Mouse (Mus musculus): ENCODE measurements around the gene Eya2.
A peak's percentile ranks its signal among the peaks of the same experiment; 100 is the strongest.
"Not testable (repeated sequence)": the region's sequence is repeated elsewhere in the genome, so short reads cannot be mapped to it uniquely, and the experiment has no call there.

Eya2 gene

GRCm38 (mm10) chr2:165594907-165595675, at the start of gene Eya2:
TSS of gene Eya2 (plus strand) at chr2:165595032.
- DNase-seq (ENCODE audit: low spot score): no peak

DNA sequence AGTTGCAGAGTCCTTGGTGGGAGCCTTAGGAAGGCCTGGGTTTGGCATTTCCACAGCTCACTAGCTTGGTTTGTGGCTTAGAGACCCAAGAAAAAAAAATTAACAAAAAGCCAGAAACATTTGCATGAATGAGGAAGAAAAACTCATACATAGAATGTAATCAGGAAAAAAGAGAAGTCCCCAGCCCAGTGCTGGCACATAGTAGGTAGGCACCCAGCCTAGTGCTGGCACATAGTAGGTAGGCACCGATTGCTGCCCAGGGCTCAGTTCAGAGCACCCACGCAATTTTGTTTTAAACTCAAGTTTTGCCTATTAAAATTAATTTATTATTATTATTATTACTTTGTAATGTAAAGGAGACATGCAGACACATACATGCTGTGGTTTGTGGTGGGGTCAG, 49.1 kb upstream of the Eya2 start:
- DNase-seq (ENCODE audit: low spot score): no peak

GRCm38 (mm10) chr2:165546341-165546740, 48.5 kb upstream of the Eya2 start:
- no peak for DNase-seq (ENCODE audit: low spot score)

DNA sequence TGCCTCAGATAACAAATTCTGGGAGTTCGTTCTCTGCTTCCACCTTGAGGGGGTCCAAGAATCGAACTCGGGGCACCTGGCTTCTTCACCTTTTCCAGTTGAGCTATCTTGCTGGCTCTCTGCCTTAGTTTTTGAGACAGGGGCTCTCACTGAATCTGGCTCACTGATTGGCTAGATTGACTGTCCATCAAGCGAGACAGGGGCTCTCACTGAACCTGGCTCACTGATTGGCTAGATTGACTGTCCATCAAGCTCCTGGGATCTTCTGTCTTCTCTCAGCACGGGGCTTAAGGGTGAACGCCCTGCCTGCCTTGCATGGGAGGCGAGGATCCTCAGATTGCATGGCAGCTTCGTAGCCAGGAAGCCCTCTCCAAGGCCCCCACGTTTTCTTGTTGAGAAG, 47.4 kb upstream of the Eya2 start:
- peak; percentile 14 for DNase-seq (ENCODE audit: low spot score)

GRCm38 (mm10) chr2:165548627-165549026, 46.2 kb upstream of the Eya2 start:
- no peak for DNase-seq (ENCODE audit: low spot score)

GRCm38 (mm10) chr2:165550410-165550809, 44.4 kb upstream of the Eya2 start:
- not testable (repeated sequence) for DNase-seq (ENCODE audit: low spot score)

GRCm38 (mm10) chr2:165554066-165554465, 40.8 kb upstream of the Eya2 start:
- no peak for DNase-seq (ENCODE audit: low spot score)

- no peak for DNase-seq (ENCODE audit: low spot score)
Measured at GRCm38 (mm10) chr2:165557278-165557677, 37.6 kb upstream of the Eya2 start.

- DNase-seq (ENCODE audit: low spot score): no peak
Measured at GRCm38 (mm10) chr2:165558916-165559315, 35.9 kb upstream of the Eya2 start.

- DNase-seq (ENCODE audit: low spot score): no peak
Measured at GRCm38 (mm10) chr2:165559506-165560235, 35.2 kb upstream of the Eya2 start.

GRCm38 (mm10) chr2:165561861-165562260, 33.0 kb upstream of the Eya2 start:
- no peak for DNase-seq (ENCODE audit: low spot score)

DNA sequence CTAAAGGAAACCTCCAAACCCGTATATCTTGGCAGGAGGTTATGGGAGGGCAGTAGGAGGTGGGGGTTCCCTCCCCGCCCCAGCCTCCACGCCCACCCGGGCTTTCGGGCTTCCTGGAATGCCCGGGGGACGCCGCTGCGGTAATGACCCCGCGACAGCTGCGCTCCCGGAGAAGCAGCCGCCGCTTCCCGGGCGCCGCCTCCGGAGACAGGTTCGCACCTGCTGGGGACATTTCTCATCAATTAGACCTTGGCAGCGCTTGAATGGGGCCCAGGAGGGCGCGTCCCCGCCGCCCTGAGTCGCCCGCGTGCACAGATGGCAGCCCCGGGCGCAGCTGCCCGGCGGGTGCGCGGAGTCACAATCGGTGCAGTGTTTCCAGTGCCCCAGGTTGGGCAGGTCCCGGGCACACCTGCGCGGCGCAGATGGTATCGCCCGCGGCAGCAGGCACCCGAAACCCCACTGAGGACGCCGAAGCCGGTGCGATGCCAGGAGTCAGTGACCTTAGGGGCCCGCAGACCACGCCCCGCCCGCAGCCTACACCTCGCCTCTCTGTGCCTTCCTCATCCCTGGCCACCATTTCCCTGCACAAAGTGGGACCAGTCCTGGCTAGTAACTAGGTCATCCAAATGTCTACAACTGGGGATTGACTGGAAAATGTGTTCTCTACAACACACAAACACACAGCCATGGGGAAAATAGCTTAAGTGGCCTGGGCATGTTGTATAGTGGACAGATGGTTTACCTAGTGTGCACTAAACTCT, 31.4 kb upstream of the Eya2 start:
- no peak for DNase-seq (ENCODE audit: low spot score)

- no peak for DNase-seq (ENCODE audit: low spot score)
Measured at GRCm38 (mm10) chr2:165564101-165564500, 30.7 kb upstream of the Eya2 start.

GRCm38 (mm10) chr2:165564620-165565019, 30.2 kb upstream of the Eya2 start:
- DNase-seq (ENCODE audit: low spot score): no peak

GRCm38 (mm10) chr2:165566898-165567297, 27.9 kb upstream of the Eya2 start:
- no peak for DNase-seq (ENCODE audit: low spot score)

GRCm38 (mm10) chr2:165567820-165568219, 27.0 kb upstream of the Eya2 start:
- DNase-seq (ENCODE audit: low spot score): no peak

DNA sequence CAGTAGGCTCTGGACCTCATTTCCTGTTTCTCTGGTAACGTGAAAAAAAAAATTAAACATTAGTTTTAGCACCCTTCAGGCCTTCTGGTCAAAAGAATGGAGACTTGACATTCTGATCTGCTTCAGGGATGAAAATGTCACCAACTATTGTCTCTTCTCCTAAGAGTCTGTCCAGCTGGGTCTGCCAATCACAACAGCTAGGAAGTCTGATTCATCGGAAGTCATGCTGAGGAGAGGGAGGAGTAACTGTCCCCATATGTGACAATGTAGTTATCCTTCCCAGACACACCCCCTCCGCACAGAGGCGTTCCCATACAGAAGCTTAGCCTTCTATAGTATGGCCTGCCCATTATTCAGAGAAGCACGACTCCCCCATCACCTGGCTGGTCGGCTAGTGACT, 25.9 kb upstream of the Eya2 start:
- no peak for DNase-seq (ENCODE audit: low spot score)

DNA sequence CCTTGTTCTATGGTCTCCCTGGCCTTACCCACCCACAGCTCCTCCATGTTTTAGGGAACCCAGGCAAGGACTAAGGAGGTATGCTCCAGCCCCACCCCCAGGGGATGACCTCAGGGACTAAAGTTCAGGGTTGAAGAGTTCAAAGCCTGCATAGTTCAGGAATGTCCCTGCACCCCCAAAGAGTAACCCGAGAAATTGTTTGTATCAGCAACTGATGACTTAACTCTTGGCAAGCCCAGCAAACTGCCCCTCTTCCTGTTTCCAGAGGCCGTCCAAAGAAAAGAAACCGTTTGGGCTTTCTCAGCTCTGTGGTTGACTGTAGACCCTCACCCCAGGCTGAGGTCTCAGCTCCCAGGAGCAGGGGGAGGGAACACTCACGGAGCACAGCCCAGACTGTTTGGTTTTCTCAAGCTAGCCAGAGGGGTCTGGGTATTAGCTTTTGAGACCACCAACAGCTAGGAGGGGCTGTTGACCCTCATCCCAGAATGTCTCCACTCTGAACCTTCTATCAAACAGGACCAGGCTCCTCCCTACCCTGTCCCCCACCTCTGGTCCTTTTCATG, 23.5 kb upstream of the Eya2 start:
- DNase-seq (ENCODE audit: low spot score): no peak

DNA sequence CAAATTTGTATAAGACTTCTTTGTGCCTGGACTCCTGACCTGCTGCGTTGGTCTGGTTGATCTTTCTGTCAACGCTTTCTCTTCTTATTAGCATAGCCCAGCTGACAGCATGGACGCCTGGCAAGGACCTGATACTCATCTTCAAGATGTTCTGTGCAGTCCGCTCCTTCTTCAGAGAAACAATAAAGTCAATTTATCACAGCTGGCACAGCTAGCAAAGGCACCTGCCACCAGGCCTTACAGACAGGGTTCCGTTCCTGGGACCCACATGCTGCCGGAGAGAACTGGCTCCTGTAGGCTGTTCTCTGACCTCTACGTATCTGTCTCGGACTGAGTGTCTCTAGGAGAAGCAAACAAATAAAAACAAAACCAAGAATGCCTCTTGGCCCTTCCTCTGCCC, 11.8 kb upstream of the Eya2 start:
- DNase-seq (ENCODE audit: low spot score): no peak

DNA sequence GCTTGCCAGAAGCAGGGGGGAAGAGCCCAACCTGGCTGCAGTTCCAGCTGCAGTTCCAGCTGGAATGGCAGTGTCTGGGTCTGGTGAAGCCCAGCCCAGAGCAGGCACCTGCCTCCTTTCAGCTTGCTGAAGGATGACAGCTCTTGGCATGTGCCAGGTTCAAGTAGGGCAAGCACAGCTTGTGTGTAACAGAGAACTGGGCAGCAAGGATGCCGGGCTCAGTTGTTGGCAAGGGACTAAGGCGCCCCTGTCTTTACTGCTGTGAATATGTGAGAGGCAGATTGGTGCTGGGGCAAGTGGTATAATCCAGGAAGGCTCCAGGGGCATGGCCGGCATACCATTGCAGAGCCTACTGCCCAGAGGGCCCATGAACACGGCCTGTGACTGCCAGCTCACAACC, 11.3 kb upstream of the Eya2 start:
- no peak for DNase-seq (ENCODE audit: low spot score)

GRCm38 (mm10) chr2:165584563-165584962, 10.3 kb upstream of the Eya2 start:
- DNase-seq (ENCODE audit: low spot score): no peak

DNA sequence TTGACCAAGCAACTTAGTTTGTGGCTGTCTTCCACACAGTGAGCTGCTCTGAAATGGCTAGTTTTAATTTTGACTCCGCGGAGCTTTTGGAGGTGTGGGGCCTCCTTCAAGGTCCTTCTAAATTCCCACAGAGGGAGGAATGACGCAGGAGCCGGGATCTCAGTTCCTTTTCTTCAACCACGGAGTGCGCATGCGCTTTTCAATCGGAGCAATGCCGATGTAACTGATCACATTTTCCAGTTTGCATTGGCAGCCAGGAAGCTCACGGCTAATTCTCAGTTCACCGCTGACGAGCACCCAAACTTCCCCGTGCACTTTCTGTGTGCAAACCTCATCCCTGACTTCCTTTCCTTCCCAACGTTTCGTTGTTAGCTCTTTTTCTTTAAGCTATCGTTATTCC, 4.1 kb upstream of the Eya2 start:
- no peak for DNase-seq (ENCODE audit: low spot score)

DNA sequence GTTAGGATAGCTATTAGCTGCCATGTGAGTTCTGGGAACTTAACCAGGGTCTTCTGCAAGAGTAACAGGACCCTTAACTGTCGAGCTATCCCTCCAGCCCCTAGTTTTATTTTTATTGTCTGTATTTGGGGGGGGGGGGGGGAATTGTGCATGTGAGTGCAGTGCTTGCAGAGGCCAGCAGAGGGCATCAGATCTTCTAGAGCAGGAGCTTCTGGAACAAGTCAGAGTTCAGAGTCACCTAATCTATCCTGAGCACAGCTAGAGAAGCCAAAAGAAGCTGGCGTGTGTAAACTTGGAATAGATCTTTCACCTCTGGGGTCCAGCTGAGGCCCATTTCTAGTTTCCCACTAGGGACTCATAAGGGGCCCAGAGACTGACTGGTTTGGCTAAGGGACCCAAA, 1.1 kb upstream of the Eya2 start:
- no peak for DNase-seq (ENCODE audit: low spot score)
